Mouse (Mus musculus) limb, embryonic 14.5 days (tissue): Measurements from ENCODE around the gene Slit1. TPM values are rescaled to one million over a fixed set of nuclear protein-coding genes. Genes with fewer than 3 reads are reported as not detected.

Source experiments
- ATAC-seq: fragments of 200-750 bp; cut with Nextera tagmentation; 2 replicates; pipeline ENCODE4 v1.8.0; 2017; ENCODE audit warnings: low read depth, moderate number of reproducible peaks, moderate TSS enrichment; ENCODE audit not compliant: low FRiP score
- DNase-seq: peaks from one replicate; pipeline ENCODE4 v3.0.0-alpha.2; 2015; ENCODE audit warnings: low spot score
- H3K27ac ChIP-seq: fragments of 300-500 bp; sonication (generic); replicated peaks from 2 replicates; pipeline ENCODE4 v1.5.1; 2014; ENCODE audit warnings: low read depth, mild to moderate bottlenecking, low read length, moderate library complexity, mixed read lengths
- H3K27me3 ChIP-seq: fragments of 300-500 bp; sonication (generic); 2 replicates; pipeline ENCODE4 v1.6.1; 2014; ENCODE audit warnings: low read length, mixed read lengths; ENCODE audit not compliant: control insufficient read depth, insufficient read depth
- H3K36me3 ChIP-seq: fragments of 300-500 bp; sonication (generic); 2 replicates; pipeline ENCODE4 v1.6.1; 2014; ENCODE audit warnings: mild to moderate bottlenecking, low read length, moderate library complexity, mixed read lengths; ENCODE audit not compliant: control insufficient read depth, insufficient read depth
- H3K4me1 ChIP-seq: fragments of 300-500 bp; sonication (generic); 2 replicates; pipeline ENCODE4 v1.6.1; 2014; ENCODE audit warnings: antibody characterized with exemption, low read length, mixed read lengths; ENCODE audit not compliant: control insufficient read depth, insufficient read depth
- H3K4me2 ChIP-seq: fragments of 300-500 bp; sonication (generic); replicated peaks from 2 replicates; pipeline ENCODE4 v1.6.1; 2014; ENCODE audit warnings: low read depth, mild to moderate bottlenecking, low read length, moderate library complexity; ENCODE audit not compliant: severe bottlenecking
- H3K4me3 ChIP-seq: fragments of 300-500 bp; sonication (generic); replicated peaks from 2 replicates; pipeline ENCODE4 v1.5.1; 2014; ENCODE audit warnings: low read length
- H3K9ac ChIP-seq: fragments of 300-500 bp; sonication (generic); 2 replicates; pipeline ENCODE4 v1.6.1; 2014; ENCODE audit warnings: mild to moderate bottlenecking, low read depth, low read length, moderate library complexity; ENCODE audit not compliant: severe bottlenecking
- H3K9me3 ChIP-seq: fragments of 300-500 bp; sonication (generic); 2 replicates; pipeline ENCODE4 v1.6.1; 2016; ENCODE audit warnings: low read length; ENCODE audit not compliant: control insufficient read depth
- POLR2A ChIP-seq: fragments of 200-500 bp; IDR thresholded peaks from 2 replicates; pipeline ENCODE4 v1.8.0; 2012; ENCODE audit warnings: inconsistent platforms, mild to moderate bottlenecking, moderate library complexity, borderline replicate concordance; ENCODE audit not compliant: insufficient read depth, insufficient read length; ENCODE audit errors: extremely low read depth
- WGBS: fragments of 180-500 bp; shearing (Covaris S2); extraction: QIAGEN DNeasy Blood & Tissue Kit; methylation state at CpG from one replicate; pipeline ENCODE4 v1.1.7; 2014; 5-methylcytosine and 5-hydroxymethylcytosine counted together
- polyA plus RNA-seq, 2 experiments: library from polyadenylated mRNA; depleted of rRNA in 1 of 2; stranded (reverse) in 1 of 2; unstranded in 1 of 2; fragments of >200 nt; fragmentation: Nextera tagmentation in 1 of 2; extraction: Ambion mirVana in 1 of 2; gene quantifications; 2 replicates each; pipeline versions ENCODE4 v1.2.1 to v1.2.3; 2012 to 2014

The Slit1 gene
- polyA plus RNA-seq, 2 experiments, result 0.50 to 0.68 TPM

GRCm38 (mm10) chr19:41725491-41725890 lies 18.0 kb downstream of the Slit1 start:
- Histone ChIP-seq H3K36me3 (no peaks in the 10 kb centered on the region), H3K27ac (no peak overlapping the region), H3K9me3 (no peaks in the 10 kb centered on the region), H3K9ac (no peak overlapping the region), H3K4me1 (0 out of 2 replicates have a peak, but pooled peaks cover 6% of the 10 kb centered on the region), H3K4me3 (no peak overlapping the region), H3K4me2 (no peak overlapping the region), H3K27me3 (no peaks in the 10 kb centered on the region)
- ATAC-seq (no peak), DNase-seq (no peak)
- WGBS, result 58% methylated on average over 2 of the region's 2 CpGs
- TF ChIP-seq POLR2A, result no peak

GRCm38 (mm10) chr19:41724831-41725470 lies 18.5 kb downstream of the Slit1 start:
- H3K4me2 ChIP-seq, result no peak overlapping the region
- H3K4me3 ChIP-seq, result no peak overlapping the region
- 0 out of 2 replicates have a peak, but pooled peaks cover 6% of the 10 kb centered on the region for H3K4me1 ChIP-seq
- ATAC-seq, result no peak; the same call in 1 of the 2 replicates
- H3K9me3 ChIP-seq, result no peaks in the 10 kb centered on the region
- H3K9ac ChIP-seq, result no peak overlapping the region
- H3K27me3 ChIP-seq, result no peaks in the 10 kb centered on the region
- WGBS, result 38% methylated on average over 8 of the region's 9 CpGs
- DNase-seq, result no peak
- H3K27ac ChIP-seq, result no peak overlapping the region
- TF ChIP-seq POLR2A, result no peak
- no peaks in the 10 kb centered on the region for H3K36me3 ChIP-seq

DNA sequence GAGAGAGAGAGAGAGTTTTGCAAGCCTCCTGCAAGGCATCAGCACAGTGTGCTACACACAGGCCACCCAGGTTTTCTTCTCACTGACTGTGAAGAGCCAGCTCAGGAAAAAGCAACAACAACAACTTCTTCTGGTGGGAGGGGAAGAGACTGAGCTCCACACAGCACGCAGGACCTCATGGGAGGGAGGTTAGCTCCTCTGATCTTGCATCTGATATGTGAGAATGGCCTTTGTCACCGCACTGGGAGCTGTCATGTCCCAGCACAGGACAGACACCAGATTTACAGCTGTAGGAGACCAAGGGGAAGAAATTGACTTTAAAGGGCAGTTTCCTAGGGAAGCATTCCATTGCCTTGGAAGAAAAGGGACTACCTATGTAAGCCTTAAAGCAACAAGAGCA lies 20.1 kb downstream of the Slit1 start:
- WGBS, result 7% methylated on average over 2 of the region's 2 CpGs

GRCm38 (mm10) chr19:41719436-41719835 lies 24.0 kb downstream of the Slit1 start:
- Histone ChIP-seq H3K36me3 (no peaks in the 10 kb centered on the region), H3K27me3 (no peaks in the 10 kb centered on the region), H3K4me1 (peaks cover 15% of the 10 kb centered on the region; the same call in 1 of the 2 replicates), H3K4me2 (no peak overlapping the region), H3K9me3 (no peaks in the 10 kb centered on the region), H3K9ac (no peak overlapping the region), H3K4me3 (no peak overlapping the region), H3K27ac (no peak overlapping the region)
- ATAC-seq (0 out of 2 replicates have a peak, but pooled peaks have one; percentile 41), DNase-seq (peak; percentile 38)
- WGBS, result 64% methylated on average over 8 of the region's 8 CpGs
- no peak for TF ChIP-seq POLR2A

More for the DNA sequence above, 20.1 kb downstream of the Slit1 start:
- no peak for TF ChIP-seq POLR2A
- H3K4me2 ChIP-seq, result no peak overlapping the region
- no peak overlapping the region for H3K9ac ChIP-seq
- no peaks in the 10 kb centered on the region for H3K27me3 ChIP-seq
- ATAC-seq (no peak), DNase-seq (no peak)
- peaks cover 8% of the 10 kb centered on the region; the same call in 1 of the 2 replicates for H3K4me1 ChIP-seq
- H3K36me3 ChIP-seq, result no peaks in the 10 kb centered on the region
- no peaks in the 10 kb centered on the region for H3K9me3 ChIP-seq
- H3K27ac ChIP-seq, result no peak overlapping the region
- H3K4me3 ChIP-seq, result no peak overlapping the region

- TF ChIP-seq POLR2A, result no peak
- Histone ChIP-seq H3K4me3 (no peak overlapping the region), H3K9me3 (no peaks in the 10 kb centered on the region), H3K27me3 (no peaks in the 10 kb centered on the region), H3K4me2 (no peak overlapping the region), H3K4me1 (peaks cover 15% of the 10 kb centered on the region; the same call in 1 of the 2 replicates), H3K9ac (no peak overlapping the region), H3K36me3 (no peaks in the 10 kb centered on the region), H3K27ac (no peak overlapping the region)
- DNase-seq (no peak), ATAC-seq (no peak)
- WGBS, result 25% methylated on average over 19 of the region's 19 CpGs
These were observed 26.9 kb downstream of the Slit1 start for GRCm38 (mm10) chr19:41716233-41717218.
